Mouse (Mus musculus): ENCODE data around the gene Xirp1. TPM values are rescaled to one million over a fixed set of nuclear protein-coding genes. Genes with fewer than 3 reads are reported as not detected.

Gene Xirp1
- polyA plus RNA-seq (2012; rRNA removed): 0.01 and 0.26 TPM in 2 replicates

GRCm38 (mm10) chr9:120023086-120023811 lies at the start of gene Xirp1:
Gene Xirp1 (minus strand): TSS chr9:120023598.

DNA sequence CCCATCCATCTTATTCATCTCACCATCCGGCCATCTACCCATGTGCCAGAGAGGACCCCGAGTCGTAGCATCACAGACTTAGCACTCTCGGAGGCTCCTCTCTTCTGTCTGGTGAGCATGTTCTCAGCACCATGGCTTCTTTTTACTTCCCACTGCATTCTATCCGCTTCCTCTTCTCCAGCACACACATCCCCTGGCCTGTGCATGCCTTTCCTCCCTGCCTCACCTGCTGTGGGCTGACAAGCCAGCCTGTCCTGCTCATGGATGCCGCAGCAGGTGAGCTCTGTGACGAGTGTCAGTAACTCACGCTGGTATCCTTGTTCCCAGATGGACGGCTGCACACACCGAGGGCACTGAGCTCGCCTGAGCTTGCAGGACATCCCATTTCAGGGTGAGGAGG lies 46.4 kb upstream of the Xirp1 start, which contains the start of gene Cx3cr1:
Gene Cx3cr1, minus strand, starts transcription at position 101 of the 400 bp plus-strand sequence.

GRCm38 (mm10) chr9:119984536-119985011 lies 38.8 kb downstream of the Xirp1 start, which contains the start of gene Csrnp1:
Gene Csrnp1 (minus strand): TSS chr9:119984658.

Other genes with a start within 250 kb of the Xirp1 start
- gene Scn11a, start 198.1 kb downstream of the Xirp1 start, polyA plus RNA-seq (2012; rRNA removed): 0.27 and 0.36 TPM in 2 replicates
- 80.2 and 85.9 TPM in 2 replicates for gene Wdr48, start 128.7 kb downstream of the Xirp1 start, polyA plus RNA-seq (2012; rRNA removed)
- gene Gorasp1, start 86.0 kb downstream of the Xirp1 start, polyA plus RNA-seq (2012; rRNA removed): 21.7 and 21.9 TPM in 2 replicates
- gene Ttc21a, start 86.0 kb downstream of the Xirp1 start, polyA plus RNA-seq (2012; rRNA removed): 1.4 and 1.5 TPM in 2 replicates
- gene Csrnp1, start 38.9 kb downstream of the Xirp1 start, polyA plus RNA-seq (2012; rRNA removed): 2.9 and 5.0 TPM in 2 replicates
- gene Cx3cr1, start 46.3 kb upstream of the Xirp1 start, polyA plus RNA-seq (2012; rRNA removed): 4.2 and 4.7 TPM in 2 replicates
- 0.25 TPM in 1 of 2 replicates, not detected in the other for gene Ccr8, start 68.5 kb upstream of the Xirp1 start, polyA plus RNA-seq (2012; rRNA removed)
- gene Slc25a38, start 86.8 kb upstream of the Xirp1 start, polyA plus RNA-seq (2012; rRNA removed): 28.9 and 33.3 TPM in 2 replicates
- 1,759 and 1,851 TPM in 2 replicates for gene Rpsa, start 104.1 kb upstream of the Xirp1 start, polyA plus RNA-seq (2012; rRNA removed)
- gene Mobp, start 126.1 kb upstream of the Xirp1 start, polyA plus RNA-seq (2012; rRNA removed): 0.10 TPM in 2 replicates